25 mouse cellular contexts compared by ENCODE assay signal in genomic region chr14:24961721-24962120, GRCm38 (mm10).
"Had no signal": no experiment of that assay in that cellular context is flagged by ENCODE, and none has a peak within 500 bp of the region (broad histone marks: within the 10 kb centered on the region; RNA-seq: fewer than 3 reads in every experiment).

No protein-coding gene starts in this region.

- H3K4me2 ChIP-seq: heart, embryonic 12.5 days; hindbrain, embryonic 12.5 days; hindbrain, embryonic 14.5 days; kidney, embryonic 15.5 days; limb, embryonic 12.5 days; liver, embryonic 13.5 days; liver, embryonic 15.5 days had no signal

- DNase-seq: gastrocnemius, adult 2 months; gastrocnemius, postnatal 10 days; gastrocnemius, postnatal 25 days; heart, adult 18-20 months; heart, postnatal 4 days; kidney, adult 11 months; kidney, adult 2 months; kidney, adult 9 months; kidney, postnatal 14 days; kidney, postnatal 36 days; layer of hippocampus, adult 9-11 months; layer of hippocampus, postnatal 36 days; liver, embryonic 13.5 days; liver, postnatal 0 days had no signal

- H3K4me1 ChIP-seq: kidney, embryonic 15.5 days; liver, embryonic 13.5 days; liver, embryonic 15.5 days had no signal

- H3K27me3 ChIP-seq: heart, embryonic 12.5 days; hindbrain, embryonic 12.5 days; kidney, embryonic 15.5 days; limb, embryonic 12.5 days; liver, embryonic 13.5 days; liver, embryonic 15.5 days had no signal

- H3K36me3 ChIP-seq: heart, embryonic 10.5 days; heart, embryonic 12.5 days; hindbrain, embryonic 10.5 days; hindbrain, embryonic 12.5 days; kidney, embryonic 15.5 days; limb, embryonic 12.5 days; liver, embryonic 13.5 days; liver, embryonic 15.5 days had no signal

- H3K9me3 ChIP-seq: heart, embryonic 10.5 days; heart, embryonic 12.5 days; hindbrain, embryonic 10.5 days; hindbrain, embryonic 12.5 days; kidney, embryonic 15.5 days; limb, embryonic 12.5 days; liver, embryonic 13.5 days; liver, embryonic 15.5 days had no signal

- ATAC-seq: hindbrain, embryonic 16.5 days; intestine, embryonic 16.5 days; liver, postnatal 0 days had no signal

- H3K27ac ChIP-seq: gastrocnemius, adult 2 months; heart, embryonic 10.5 days; hindbrain, embryonic 10.5 days; hindbrain, embryonic 12.5 days; hindbrain, embryonic 14.5 days; kidney, embryonic 15.5 days; kidney, postnatal 0 days; limb, embryonic 12.5 days; liver, embryonic 13.5 days; liver, embryonic 15.5 days had no signal

- H3K9ac ChIP-seq: heart, embryonic 12.5 days; hindbrain, embryonic 12.5 days; hindbrain, embryonic 14.5 days; kidney, embryonic 15.5 days; limb, embryonic 12.5 days; liver, embryonic 13.5 days; liver, embryonic 15.5 days; liver, postnatal 0 days had no signal

- H3K4me3 ChIP-seq: gastrocnemius, adult 2 months; heart, embryonic 10.5 days; heart, embryonic 12.5 days; hindbrain, embryonic 10.5 days; hindbrain, embryonic 12.5 days; kidney, embryonic 15.5 days; limb, embryonic 12.5 days; liver, embryonic 13.5 days; liver, embryonic 15.5 days had no signal
